Mouse (Mus musculus): ENCODE measurements around the gene Nuak1. TPM values are rescaled to one million over a fixed set of nuclear protein-coding genes. Genes with fewer than 3 reads are reported as not detected.

The Nuak1 gene
- polyA plus RNA-seq, 1 experiment from 2014 or later: 5.7 TPM

DNA sequence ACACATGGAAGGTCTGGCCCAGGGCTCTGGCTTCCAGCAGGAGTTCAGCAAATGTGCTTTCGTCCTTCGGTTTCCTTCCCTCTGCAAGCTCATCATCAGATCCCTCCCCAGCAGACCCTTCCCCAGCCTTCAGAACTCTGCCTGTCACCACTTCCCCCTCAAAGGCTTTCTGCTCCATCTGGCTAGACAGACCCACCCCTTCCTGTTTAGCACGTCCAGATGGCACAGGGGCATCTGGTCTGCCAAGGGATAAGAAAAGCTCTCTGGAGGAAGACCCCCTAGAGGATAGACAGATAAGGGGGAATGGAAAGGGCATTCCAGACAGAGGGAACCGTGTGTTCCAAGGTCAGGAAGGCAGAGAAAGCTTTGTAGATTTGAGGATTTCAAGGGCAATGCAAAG, 53.1 kb downstream of the Nuak1 start:
- H3K27me3 ChIP-seq (ENCODE audit: control insufficient read depth, insufficient read depth, low read length): no peaks in the 10 kb centered on the region
- DNase-seq (ENCODE audit: low spot score) (no peak), ATAC-seq (ENCODE audit: low FRiP score) (no peak)
- H3K4me3 ChIP-seq (ENCODE audit: low read depth, low read length): no peak overlapping the region
- H3K9me3 ChIP-seq (ENCODE audit: control insufficient read depth, low read length): no peaks in the 10 kb centered on the region
- 32% methylated on average over 4 of the region's 4 CpGs for WGBS
- no peak overlapping the region for H3K4me2 ChIP-seq (replicated peaks; ENCODE audit: low read depth, low read length)
- 0 out of 2 replicates have a peak overlapping the region, but pooled peaks have one; percentile 27 for H3K27ac ChIP-seq (ENCODE audit: low read depth, low read length)
- H3K36me3 ChIP-seq (ENCODE audit: control insufficient read depth, insufficient read depth, low read length): no peaks in the 10 kb centered on the region
- peaks cover 26% of the 10 kb centered on the region for H3K4me1 ChIP-seq (replicated peaks; ENCODE audit: control insufficient read depth, insufficient read depth, low read length)
- H3K9ac ChIP-seq (ENCODE audit: low read depth, low read length): no peak overlapping the region

GRCm38 (mm10) chr10:84386625-84387242, 53.7 kb downstream of the Nuak1 start:
- Histone ChIP-seq H3K9me3 (ENCODE audit: control insufficient read depth, low read length) (no peaks in the 10 kb centered on the region), H3K4me1 (replicated peaks; ENCODE audit: control insufficient read depth, insufficient read depth, low read length) (peaks cover 25% of the 10 kb centered on the region), H3K9ac (ENCODE audit: low read depth, low read length) (no peak overlapping the region), H3K27me3 (ENCODE audit: control insufficient read depth, insufficient read depth, low read length) (no peaks in the 10 kb centered on the region), H3K36me3 (ENCODE audit: control insufficient read depth, insufficient read depth, low read length) (no peaks in the 10 kb centered on the region), H3K4me2 (replicated peaks; ENCODE audit: low read depth, low read length) (no peak overlapping the region), H3K27ac (ENCODE audit: low read depth, low read length) (no peak overlapping the region), H3K4me3 (ENCODE audit: low read depth, low read length) (no peak overlapping the region)
- WGBS: 60% methylated on average over 13 of the region's 13 CpGs
- ATAC-seq (ENCODE audit: low FRiP score): no peak
- DNase-seq (ENCODE audit: low spot score): no peak

DNA sequence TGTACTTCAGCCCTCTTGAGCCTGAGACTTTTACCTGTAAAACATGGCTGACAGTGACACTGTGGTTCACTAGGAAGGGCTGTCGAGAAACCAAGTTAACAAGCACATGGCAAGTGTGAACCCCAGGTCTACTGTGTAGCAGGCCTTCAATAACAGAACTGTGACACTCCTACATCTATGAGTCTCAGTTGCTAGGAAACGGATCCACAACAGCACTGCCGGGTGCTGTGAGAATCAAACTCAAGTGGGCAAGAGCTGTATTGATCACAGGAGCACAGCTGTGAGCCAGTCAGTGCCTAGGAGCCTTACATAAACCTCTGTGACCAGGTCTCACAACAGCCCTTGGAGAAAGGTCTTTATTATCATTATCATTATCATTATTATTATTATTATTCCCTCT, 54.2 kb downstream of the Nuak1 start:
- no peak for DNase-seq (ENCODE audit: low spot score)
- Histone ChIP-seq H3K9me3 (ENCODE audit: control insufficient read depth, low read length) (no peaks in the 10 kb centered on the region), H3K36me3 (ENCODE audit: control insufficient read depth, insufficient read depth, low read length) (no peaks in the 10 kb centered on the region), H3K9ac (ENCODE audit: low read depth, low read length) (no peak overlapping the region), H3K4me3 (ENCODE audit: low read depth, low read length) (no peak overlapping the region), H3K4me2 (replicated peaks; ENCODE audit: low read depth, low read length) (no peak overlapping the region), H3K27ac (ENCODE audit: low read depth, low read length) (no peak overlapping the region), H3K27me3 (ENCODE audit: control insufficient read depth, insufficient read depth, low read length) (no peaks in the 10 kb centered on the region), H3K4me1 (replicated peaks; ENCODE audit: control insufficient read depth, insufficient read depth, low read length) (peaks cover 25% of the 10 kb centered on the region)
- WGBS: 61% methylated on average over 3 of the region's 3 CpGs
- ATAC-seq (ENCODE audit: low FRiP score): no peak

DNA sequence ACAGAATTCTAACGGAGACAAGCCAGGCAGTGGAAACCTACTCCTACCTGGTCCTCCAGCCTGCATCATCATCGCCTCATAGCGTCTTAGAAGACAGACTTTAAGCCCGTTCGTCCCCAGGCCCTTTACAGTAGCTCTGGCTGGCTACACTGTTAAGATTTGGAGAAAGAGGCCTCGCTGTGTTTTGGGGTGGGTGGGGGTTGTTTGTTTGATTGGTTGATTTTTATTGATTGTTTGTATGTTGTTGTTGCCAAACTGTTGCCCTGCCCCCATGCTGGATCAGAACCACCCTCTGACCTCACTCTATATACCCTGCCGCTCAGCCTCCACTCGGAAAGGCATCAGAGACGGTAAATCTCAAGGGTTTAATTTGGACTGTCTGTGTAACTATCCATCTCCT, 55.6 kb downstream of the Nuak1 start:
- Histone ChIP-seq H3K4me3 (ENCODE audit: low read depth, low read length) (no peak overlapping the region), H3K27me3 (ENCODE audit: control insufficient read depth, insufficient read depth, low read length) (no peaks in the 10 kb centered on the region), H3K9ac (ENCODE audit: low read depth, low read length) (no peak overlapping the region), H3K27ac (ENCODE audit: low read depth, low read length) (no peak overlapping the region), H3K4me1 (replicated peaks; ENCODE audit: control insufficient read depth, insufficient read depth, low read length) (peaks cover 25% of the 10 kb centered on the region), H3K4me2 (replicated peaks; ENCODE audit: low read depth, low read length) (no peak overlapping the region), H3K9me3 (ENCODE audit: control insufficient read depth, low read length) (no peaks in the 10 kb centered on the region), H3K36me3 (ENCODE audit: control insufficient read depth, insufficient read depth, low read length) (no peaks in the 10 kb centered on the region)
- DNase-seq (ENCODE audit: low spot score): no peak
- ATAC-seq (ENCODE audit: low FRiP score): no peak
- WGBS: 80% methylated on average over 9 of the region's 9 CpGs

DNA sequence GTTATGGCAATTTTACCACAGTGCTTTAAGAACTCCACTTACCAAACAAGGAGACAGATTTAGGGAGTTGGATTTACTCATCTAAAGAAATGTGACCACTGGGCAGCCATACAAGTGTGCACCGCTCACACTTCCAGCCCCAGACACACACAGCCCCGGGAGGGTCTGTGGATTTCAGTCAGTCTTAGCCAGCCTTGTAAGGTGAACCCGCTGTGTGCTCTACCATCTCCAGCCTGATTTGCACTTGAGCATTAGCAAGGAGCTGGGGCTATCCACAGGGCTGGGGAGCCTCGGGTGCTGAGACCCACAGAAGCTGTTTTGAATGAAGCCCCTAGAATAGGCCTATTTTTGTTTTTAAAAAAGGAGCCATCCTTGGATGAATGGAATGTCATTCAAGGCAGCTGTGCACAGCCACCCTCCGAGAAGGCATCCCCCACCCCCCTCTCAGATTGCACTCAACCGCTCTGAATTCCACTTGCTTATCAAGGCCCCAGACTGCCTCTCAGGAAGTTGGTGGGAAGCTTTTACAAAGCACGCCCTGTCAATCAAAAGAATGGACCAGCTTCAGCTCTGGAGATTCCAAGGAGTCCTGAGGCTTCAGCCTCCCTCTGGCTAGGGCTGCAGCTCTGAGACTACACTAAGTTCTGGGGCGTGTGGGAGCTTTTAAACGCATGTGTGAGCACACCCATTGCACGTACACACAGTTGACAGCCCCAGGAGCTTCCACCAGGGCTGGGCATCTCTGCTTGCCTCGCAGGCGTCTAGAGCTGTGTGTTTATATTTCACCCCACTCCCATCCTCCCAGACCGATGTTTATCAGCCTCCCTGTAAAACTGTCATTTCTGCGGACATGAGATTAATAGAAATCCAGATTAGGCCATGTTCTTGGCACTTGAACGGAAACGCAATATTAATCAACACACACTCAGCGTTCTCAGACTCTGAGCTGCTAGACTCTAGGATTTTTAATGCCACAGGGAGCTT, 57.2 kb downstream of the Nuak1 start:
- Histone ChIP-seq H3K4me2 (replicated peaks; ENCODE audit: low read depth, low read length) (0 out of 2 replicates have a peak overlapping the region, but pooled peaks have one; percentile 6), H3K27me3 (ENCODE audit: control insufficient read depth, insufficient read depth, low read length) (no peaks in the 10 kb centered on the region), H3K9me3 (ENCODE audit: control insufficient read depth, low read length) (no peaks in the 10 kb centered on the region), H3K36me3 (ENCODE audit: control insufficient read depth, insufficient read depth, low read length) (peaks cover 4% of the 10 kb centered on the region; the same call in 1 of the 2 replicates), H3K27ac (ENCODE audit: low read depth, low read length) (peak overlapping the region; percentile 69), H3K9ac (ENCODE audit: low read depth, low read length) (no peak overlapping the region), H3K4me1 (replicated peaks; ENCODE audit: control insufficient read depth, insufficient read depth, low read length) (peaks cover 21% of the 10 kb centered on the region), H3K4me3 (ENCODE audit: low read depth, low read length) (no peak overlapping the region)
- ATAC-seq (ENCODE audit: low FRiP score) (peak; percentile 82), DNase-seq (ENCODE audit: low spot score) (peak; percentile 72)
- 24% methylated on average over 17 of the region's 17 CpGs for WGBS

DNA sequence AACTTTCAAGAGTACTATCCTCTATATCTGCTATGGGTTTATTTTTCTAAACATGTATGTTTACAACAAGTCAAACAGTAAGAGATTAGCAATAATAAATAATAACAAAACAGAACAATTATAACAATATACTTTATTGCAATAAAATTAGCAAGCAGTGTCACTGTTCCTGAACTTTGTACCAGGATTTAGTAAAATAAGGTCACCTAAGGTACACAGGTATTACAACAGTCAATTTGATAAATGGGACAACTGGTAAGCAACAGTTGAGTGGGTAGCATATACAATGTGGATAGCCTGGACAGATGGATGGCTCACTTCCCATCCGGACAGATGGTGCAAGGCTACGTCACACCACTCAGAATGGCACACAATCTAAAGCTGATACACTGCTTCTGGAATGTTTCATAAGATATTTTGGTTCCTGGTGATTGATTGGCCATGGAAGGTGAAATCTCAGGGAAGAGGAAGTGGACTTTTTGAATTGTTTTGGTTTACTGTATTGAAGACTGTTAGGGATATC, 59.1 kb downstream of the Nuak1 start:
- Histone ChIP-seq H3K27ac (ENCODE audit: low read depth, low read length) (no peak overlapping the region), H3K27me3 (ENCODE audit: control insufficient read depth, insufficient read depth, low read length) (no peaks in the 10 kb centered on the region), H3K9me3 (ENCODE audit: control insufficient read depth, low read length) (no peaks in the 10 kb centered on the region), H3K9ac (ENCODE audit: low read depth, low read length) (no peak overlapping the region), H3K36me3 (ENCODE audit: control insufficient read depth, insufficient read depth, low read length) (peaks cover 4% of the 10 kb centered on the region; the same call in 1 of the 2 replicates), H3K4me2 (replicated peaks; ENCODE audit: low read depth, low read length) (no peak overlapping the region), H3K4me1 (replicated peaks; ENCODE audit: control insufficient read depth, insufficient read depth, low read length) (peaks cover 10% of the 10 kb centered on the region), H3K4me3 (ENCODE audit: low read depth, low read length) (no peak overlapping the region)
- DNase-seq (ENCODE audit: low spot score) (no peak), ATAC-seq (ENCODE audit: low FRiP score) (no peak)
- 91% methylated on average over 2 of the region's 2 CpGs for WGBS

- H3K4me1 ChIP-seq (replicated peaks; ENCODE audit: control insufficient read depth, insufficient read depth, low read length): peaks cover 10% of the 10 kb centered on the region
- H3K4me2 ChIP-seq (replicated peaks; ENCODE audit: low read depth, low read length): no peak overlapping the region
- H3K9me3 ChIP-seq (ENCODE audit: control insufficient read depth, low read length): no peaks in the 10 kb centered on the region
- peaks cover 6% of the 10 kb centered on the region; the same call in 1 of the 2 replicates for H3K36me3 ChIP-seq (ENCODE audit: control insufficient read depth, insufficient read depth, low read length)
- H3K4me3 ChIP-seq (ENCODE audit: low read depth, low read length): no peak overlapping the region
- no peak for ATAC-seq (ENCODE audit: low FRiP score)
- H3K27me3 ChIP-seq (ENCODE audit: control insufficient read depth, insufficient read depth, low read length): no peaks in the 10 kb centered on the region
- H3K9ac ChIP-seq (ENCODE audit: low read depth, low read length): no peak overlapping the region
- 97% methylated on average over 1 of the region's 1 CpGs for WGBS
- H3K27ac ChIP-seq (ENCODE audit: low read depth, low read length): no peak overlapping the region
- DNase-seq (ENCODE audit: low spot score): no peak
These were observed 61.0 kb downstream of the Nuak1 start for GRCm38 (mm10) chr10:84379366-84379765.

- no peak overlapping the region for H3K27ac ChIP-seq (ENCODE audit: low read depth, low read length)
These were observed 62.4 kb downstream of the Nuak1 start for GRCm38 (mm10) chr10:84377956-84378355.

More at GRCm38 (mm10) chr10:84377956-84378355, 62.4 kb downstream of the Nuak1 start:
- H3K4me3 ChIP-seq (ENCODE audit: low read depth, low read length): no peak overlapping the region
- H3K27me3 ChIP-seq (ENCODE audit: control insufficient read depth, insufficient read depth, low read length): no peaks in the 10 kb centered on the region
- H3K4me2 ChIP-seq (replicated peaks; ENCODE audit: low read depth, low read length): no peak overlapping the region
- H3K36me3 ChIP-seq (ENCODE audit: control insufficient read depth, insufficient read depth, low read length): peaks cover 6% of the 10 kb centered on the region; the same call in 1 of the 2 replicates
- peaks cover 2% of the 10 kb centered on the region; the same call in 1 of the 2 replicates for H3K4me1 ChIP-seq (replicated peaks; ENCODE audit: control insufficient read depth, insufficient read depth, low read length)
- WGBS: 95% methylated on average over 11 of the region's 11 CpGs
- H3K9me3 ChIP-seq (ENCODE audit: control insufficient read depth, low read length): no peaks in the 10 kb centered on the region
- no peak overlapping the region for H3K9ac ChIP-seq (ENCODE audit: low read depth, low read length)
- no peak for DNase-seq (ENCODE audit: low spot score)
- ATAC-seq (ENCODE audit: low FRiP score): no peak

Data from hindbrain, embryonic 11.5 days (tissue).